Mouse (Mus musculus): Measurements from ENCODE around the gene Kif17. TPM values are rescaled to one million over a fixed set of nuclear protein-coding genes. Genes with fewer than 3 reads are reported as not detected.

Kif17 gene
- polyA plus RNA-seq, 1 experiment, result 1.6 TPM

GRCm38 (mm10) chr4:138216891-138217392 is 33.3 kb upstream of the Kif17 start:
- WGBS, result under 1% methylated on average over 57 of the region's 68 CpGs
- Histone ChIP-seq H3K27ac (ENCODE audit: control insufficient read depth, insufficient read depth, low read depth, low read length, poor library complexity) (peak overlapping the region; percentile 96), H3K4me1 (ENCODE audit: control insufficient read depth, insufficient read depth, low read length) (peaks cover 8% of the 10 kb centered on the region; the same call in 1 of the 2 replicates), H3K4me3 (replicated peaks; ENCODE audit: control insufficient read depth, low read depth, low read length) (peak overlapping the region; percentile 94)
- TF ChIP-seq POLR2A (IDR thresholded peaks at IDR 0.05; ENCODE audit: borderline replicate concordance, control insufficient read depth, low read depth, low read length) (peak; percentile 61; the same call in 1 of the 2 replicates), CTCF (IDR thresholded peaks at IDR 0.05; ENCODE audit: control insufficient read depth, insufficient read depth, low read length) (no peak)

GRCm38 (mm10) chr4:138217441-138217840 is 32.8 kb upstream of the Kif17 start:
- peaks cover 8% of the 10 kb centered on the region; the same call in 1 of the 2 replicates for H3K4me1 ChIP-seq (ENCODE audit: control insufficient read depth, insufficient read depth, low read length)
- peak overlapping the region; percentile 96 for H3K27ac ChIP-seq (ENCODE audit: control insufficient read depth, insufficient read depth, low read depth, low read length, poor library complexity)
- peak overlapping the region; percentile 94 for H3K4me3 ChIP-seq (replicated peaks; ENCODE audit: control insufficient read depth, low read depth, low read length)
- under 1% methylated on average over 36 of the region's 36 CpGs for WGBS
- TF ChIP-seq POLR2A (IDR thresholded peaks at IDR 0.05; ENCODE audit: borderline replicate concordance, control insufficient read depth, low read depth, low read length) (no peak), CTCF (IDR thresholded peaks at IDR 0.05; ENCODE audit: control insufficient read depth, insufficient read depth, low read length) (no peak)

GRCm38 (mm10) chr4:138217951-138218685 is 32.1 kb upstream of the Kif17 start:
- H3K4me1 ChIP-seq (ENCODE audit: control insufficient read depth, insufficient read depth, low read length), result peaks cover 8% of the 10 kb centered on the region; the same call in 1 of the 2 replicates
- H3K4me3 ChIP-seq (replicated peaks; ENCODE audit: control insufficient read depth, low read depth, low read length), result peak overlapping the region; percentile 94
- H3K27ac ChIP-seq (ENCODE audit: control insufficient read depth, insufficient read depth, low read depth, low read length, poor library complexity), result peak overlapping the region; percentile 50
- TF ChIP-seq CTCF (IDR thresholded peaks at IDR 0.05; ENCODE audit: control insufficient read depth, insufficient read depth, low read length) (no peak), POLR2A (IDR thresholded peaks at IDR 0.05; ENCODE audit: borderline replicate concordance, control insufficient read depth, low read depth, low read length) (no peak)
- WGBS, result 40% methylated on average over 11 of the region's 11 CpGs

- WGBS, result 45% methylated on average over 5 of the region's 5 CpGs
- H3K4me3 ChIP-seq (replicated peaks; ENCODE audit: control insufficient read depth, low read depth, low read length), result peak overlapping the region; percentile 13
- H3K27ac ChIP-seq (ENCODE audit: control insufficient read depth, insufficient read depth, low read depth, low read length, poor library complexity), result no peak overlapping the region
- H3K4me1 ChIP-seq (ENCODE audit: control insufficient read depth, insufficient read depth, low read length), result peaks cover 8% of the 10 kb centered on the region; the same call in 1 of the 2 replicates
- no peak for TF ChIP-seq POLR2A (IDR thresholded peaks at IDR 0.05; ENCODE audit: borderline replicate concordance, control insufficient read depth, low read depth, low read length)
- no peak for TF ChIP-seq CTCF (IDR thresholded peaks at IDR 0.05; ENCODE audit: control insufficient read depth, insufficient read depth, low read length)
Measured at GRCm38 (mm10) chr4:138219331-138219730, 30.9 kb upstream of the Kif17 start.

GRCm38 (mm10) chr4:138220761-138221160 is 29.5 kb upstream of the Kif17 start:
- Histone ChIP-seq H3K4me3 (replicated peaks; ENCODE audit: control insufficient read depth, low read depth, low read length) (no peak overlapping the region), H3K4me1 (ENCODE audit: control insufficient read depth, insufficient read depth, low read length) (peaks cover 8% of the 10 kb centered on the region; the same call in 1 of the 2 replicates), H3K27ac (ENCODE audit: control insufficient read depth, insufficient read depth, low read depth, low read length, poor library complexity) (no peak overlapping the region)
- TF ChIP-seq CTCF (IDR thresholded peaks at IDR 0.05; ENCODE audit: control insufficient read depth, insufficient read depth, low read length), result no peak
- no peak for TF ChIP-seq POLR2A (IDR thresholded peaks at IDR 0.05; ENCODE audit: borderline replicate concordance, control insufficient read depth, low read depth, low read length)
- 32% methylated on average over 7 of the region's 7 CpGs for WGBS

- no peak overlapping the region for H3K27ac ChIP-seq (ENCODE audit: control insufficient read depth, insufficient read depth, low read depth, low read length, poor library complexity)
- H3K4me1 ChIP-seq (ENCODE audit: control insufficient read depth, insufficient read depth, low read length), result peaks cover 7% of the 10 kb centered on the region; the same call in 1 of the 2 replicates
- no peak overlapping the region for H3K4me3 ChIP-seq (replicated peaks; ENCODE audit: control insufficient read depth, low read depth, low read length)
- no peak for TF ChIP-seq CTCF (IDR thresholded peaks at IDR 0.05; ENCODE audit: control insufficient read depth, insufficient read depth, low read length)
- no peak for TF ChIP-seq POLR2A (IDR thresholded peaks at IDR 0.05; ENCODE audit: borderline replicate concordance, control insufficient read depth, low read depth, low read length)
- WGBS, result 49% methylated on average over 5 of the region's 5 CpGs
Measured at GRCm38 (mm10) chr4:138221406-138221805, 28.8 kb upstream of the Kif17 start.

GRCm38 (mm10) chr4:138222396-138222795 is 27.8 kb upstream of the Kif17 start:
- H3K27ac ChIP-seq (ENCODE audit: control insufficient read depth, insufficient read depth, low read depth, low read length, poor library complexity), result no peak overlapping the region

GRCm38 (mm10) chr4:138223623-138224022 is 26.6 kb upstream of the Kif17 start:
- Histone ChIP-seq H3K4me1 (ENCODE audit: control insufficient read depth, insufficient read depth, low read length) (peaks cover 7% of the 10 kb centered on the region; the same call in 1 of the 2 replicates), H3K27ac (ENCODE audit: control insufficient read depth, insufficient read depth, low read depth, low read length, poor library complexity) (no peak overlapping the region), H3K4me3 (replicated peaks; ENCODE audit: control insufficient read depth, low read depth, low read length) (no peak overlapping the region)
- WGBS, result 32% methylated on average over 10 of the region's 10 CpGs
- no peak for TF ChIP-seq CTCF (IDR thresholded peaks at IDR 0.05; ENCODE audit: control insufficient read depth, insufficient read depth, low read length)
- TF ChIP-seq POLR2A (IDR thresholded peaks at IDR 0.05; ENCODE audit: borderline replicate concordance, control insufficient read depth, low read depth, low read length), result no peak

More at GRCm38 (mm10) chr4:138222396-138222795, 27.8 kb upstream of the Kif17 start:
- no peak overlapping the region for H3K4me3 ChIP-seq (replicated peaks; ENCODE audit: control insufficient read depth, low read depth, low read length)
- 50% methylated on average over 5 of the region's 5 CpGs for WGBS
- no peak for TF ChIP-seq CTCF (IDR thresholded peaks at IDR 0.05; ENCODE audit: control insufficient read depth, insufficient read depth, low read length)
- TF ChIP-seq POLR2A (IDR thresholded peaks at IDR 0.05; ENCODE audit: borderline replicate concordance, control insufficient read depth, low read depth, low read length), result no peak
- H3K4me1 ChIP-seq (ENCODE audit: control insufficient read depth, insufficient read depth, low read length), result peaks cover 7% of the 10 kb centered on the region; the same call in 1 of the 2 replicates
